Mouse (Mus musculus): ENCODE measurements around the gene Rapgef1.

GRCm38 (mm10) chr2:29666589-29666988 is 47.1 kb downstream of the Rapgef1 start:
- TF ChIP-seq CTCF (IDR thresholded peaks at IDR 0.05; ENCODE audit: extremely low read depth, insufficient read depth, low read length): no peak
- no peak for TF ChIP-seq POLR2A (IDR thresholded peaks at IDR 0.05; ENCODE audit: extremely low read depth, insufficient read depth, low read length)

Measured in cortical plate, adult 2 months (tissue).